Mouse (Mus musculus) liver, adult (tissue): ENCODE measurements around the gene Sat2.

Experiments
- GATA4 ChIP-seq: IDR thresholded peaks from 2 replicates; pipeline ENCODE4 v1.6.1; 2014; ENCODE audit warnings: mild to moderate bottlenecking, low read length; ENCODE audit not compliant: insufficient replicate concordance

Sat2 gene

GRCm38 (mm10) chr11:69621571-69622268 lies at the start of gene Sat2:
Sat2 (plus strand) TSS chr11:69622024.
- TF ChIP-seq GATA4 = no peak

GRCm38 (mm10) chr11:69575220-69575619 lies 46.6 kb upstream of the Sat2 start:
- TF ChIP-seq GATA4 = no peak

GRCm38 (mm10) chr11:69576307-69576706 lies 45.5 kb upstream of the Sat2 start:
- TF ChIP-seq GATA4 = no peak

GRCm38 (mm10) chr11:69578301-69578700 lies 43.5 kb upstream of the Sat2 start:
- no peak for TF ChIP-seq GATA4

- no peak for TF ChIP-seq GATA4
These were observed 42.5 kb upstream of the Sat2 start for GRCm38 (mm10) chr11:69579128-69580017.

GRCm38 (mm10) chr11:69580091-69580514 lies 41.7 kb upstream of the Sat2 start, which contains the start of the genes Wrap53 and Trp53:
Wrap53 (minus strand) TSS chr11:69580255.
Trp53 (plus strand) TSS chr11:69580359.
- TF ChIP-seq GATA4 = no peak

GRCm38 (mm10) chr11:69580572-69581146 lies 41.2 kb upstream of the Sat2 start:
- TF ChIP-seq GATA4 = no peak

- peak; percentile 6; the same call in 1 of the 2 replicates for TF ChIP-seq GATA4
These were observed 40.6 kb upstream of the Sat2 start for GRCm38 (mm10) chr11:69581147-69581688.

GRCm38 (mm10) chr11:69581814-69582213 lies 40.0 kb upstream of the Sat2 start:
- TF ChIP-seq GATA4 = no peak

GRCm38 (mm10) chr11:69582230-69582805 lies 39.5 kb upstream of the Sat2 start:
- TF ChIP-seq GATA4 = no peak

GRCm38 (mm10) chr11:69584008-69584407 lies 37.8 kb upstream of the Sat2 start:
- no peak for TF ChIP-seq GATA4

GRCm38 (mm10) chr11:69584937-69585336 lies 36.9 kb upstream of the Sat2 start:
- no peak for TF ChIP-seq GATA4

- TF ChIP-seq GATA4 = no peak
These were observed 36.0 kb upstream of the Sat2 start for GRCm38 (mm10) chr11:69585718-69586325.

- TF ChIP-seq GATA4 = no peak
These were observed 32.5 kb upstream of the Sat2 start for GRCm38 (mm10) chr11:69589207-69589834.
